Comparison of ENCODE assay signal across 8 mouse cellular contexts in genomic region chr11:55023583-55023982, GRCm38 (mm10). TPM values are rescaled to one million over a fixed set of nuclear protein-coding genes. Genes with fewer than 3 reads are reported as not detected.
DNase-seq lines count a peak whose midpoint lies in the region; ATAC-seq and TF ChIP-seq lines count a peak whose summit lies in the region.

No protein-coding gene starts in this region.

- H3K9ac ChIP-seq in hindbrain, embryonic 13.5 days, result 0 out of 2 replicates have a peak overlapping the region, but pooled peaks have one; percentile 0
- H3K9ac ChIP-seq in midbrain, embryonic 13.5 days (replicated peaks), result no peak overlapping the region

- peak overlapping the region; percentile 11; the same call in 1 of the 2 replicates for H3K27ac ChIP-seq in cortical plate, adult 2 months (ENCODE audit: insufficient read depth, low read length)
- peak overlapping the region; percentile 92 for H3K27ac ChIP-seq in hindbrain, embryonic 13.5 days
- peak overlapping the region; percentile 83 for H3K27ac ChIP-seq in midbrain, embryonic 13.5 days

- no peak for TF ChIP-seq CTCF in cortical plate, adult 2 months (IDR thresholded peaks at IDR 0.05; ENCODE audit: extremely low read depth, insufficient read depth, low read length)

- no peak for ATAC-seq in hindbrain, embryonic 13.5 days (ENCODE audit: low FRiP score)
- ATAC-seq in midbrain, embryonic 13.5 days, result peak; percentile 35

- H3K4me3 ChIP-seq in cortical plate, adult 2 months (ENCODE audit: insufficient read depth, low read length), result no peak overlapping the region
- no peak overlapping the region for H3K4me3 ChIP-seq in hindbrain, embryonic 13.5 days
- H3K4me3 ChIP-seq in midbrain, embryonic 13.5 days (replicated peaks), result no peak overlapping the region

- WGBS in hindbrain, embryonic 13.5 days, result 70% methylated on average over 3 of the region's 3 CpGs
- 82% methylated on average over 3 of the region's 3 CpGs for WGBS in midbrain, embryonic 13.5 days

- H3K36me3 ChIP-seq in hindbrain, embryonic 13.5 days, result no peaks in the 10 kb centered on the region
- no peaks in the 10 kb centered on the region for H3K36me3 ChIP-seq in midbrain, embryonic 13.5 days

- H3K4me1 ChIP-seq in cortical plate, adult 2 months (ENCODE audit: control insufficient read depth, insufficient read depth, low read length), result peaks cover 16% of the 10 kb centered on the region
- peaks cover 64% of the 10 kb centered on the region for H3K4me1 ChIP-seq in hindbrain, embryonic 13.5 days (replicated peaks)
- H3K4me1 ChIP-seq in midbrain, embryonic 13.5 days (replicated peaks), result peaks cover 31% of the 10 kb centered on the region

- no peak for TF ChIP-seq POLR2A in cortical plate, adult 2 months (IDR thresholded peaks at IDR 0.05; ENCODE audit: extremely low read depth, insufficient read depth, low read length)

- H3K4me2 ChIP-seq in hindbrain, embryonic 13.5 days, result peak overlapping the region; percentile 0; the same call in 1 of the 2 replicates
- no peak overlapping the region for H3K4me2 ChIP-seq in midbrain, embryonic 13.5 days (replicated peaks)

- DNase-seq in kidney, adult 11 months, result peak; percentile 23
- DNase-seq in kidney, postnatal 14 days, result no peak
- DNase-seq in urinary bladder, postnatal 36 days (ENCODE audit: low spot score in 2 of 2), result no peak
- no peak for DNase-seq in thymus, postnatal 14 days
- DNase-seq in urinary bladder, postnatal 25 days (ENCODE audit: low spot score), result no peak

- no peaks in the 10 kb centered on the region for H3K27me3 ChIP-seq in hindbrain, embryonic 13.5 days
- no peaks in the 10 kb centered on the region for H3K27me3 ChIP-seq in midbrain, embryonic 13.5 days

- no peaks in the 10 kb centered on the region for H3K9me3 ChIP-seq in hindbrain, embryonic 13.5 days
- no peaks in the 10 kb centered on the region for H3K9me3 ChIP-seq in midbrain, embryonic 13.5 days

RNA-seq across cellular contexts. Expression of gene Anxa6, which starts 9.7 kb away (rescaled TPM):
- polyA plus RNA-seq in cortical plate, adult 2 months (2012; rRNA removed), result 89.3 and 93.8 TPM in 2 replicates
- 59.3 and 61.1 TPM in 2 replicates for polyA plus RNA-seq in hindbrain, embryonic 13.5 days (2015; fragmentation: Nextera tagmentation; extraction: Ambion mirVana)
- polyA plus RNA-seq in midbrain, embryonic 13.5 days (2015; fragmentation: Nextera tagmentation; extraction: Ambion mirVana), result 30.7 and 36.5 TPM in 2 replicates

RNA-seq across cellular contexts. Expression of gene Ccdc69, which starts 54.3 kb away (rescaled TPM):
- polyA plus RNA-seq in cortical plate, adult 2 months (2012; rRNA removed), result 0.58 and 0.72 TPM in 2 replicates
- polyA plus RNA-seq in hindbrain, embryonic 13.5 days (2015; fragmentation: Nextera tagmentation; extraction: Ambion mirVana), result 0.22 and 0.31 TPM in 2 replicates
- 0.19 TPM in 1 of 2 replicates, not detected in the other for polyA plus RNA-seq in midbrain, embryonic 13.5 days (2015; fragmentation: Nextera tagmentation; extraction: Ambion mirVana)

Comparison
In these comparisons a context has a peak if more than half of its experiments do, and no peak if none do; other contexts are left out.
1. H3K27ac ChIP-seq: peak in every context shown above with its lines; median percentile 92 in hindbrain, embryonic 13.5 days; 83 in midbrain, embryonic 13.5 days; 11 in cortical plate, adult 2 months.